Mouse (Mus musculus) frontal cortex, adult 2 months (tissue): ENCODE measurements around the gene Ptchd3. TPM values are rescaled to one million over a fixed set of nuclear protein-coding genes. Genes with fewer than 3 reads are reported as not detected.
A peak's percentile ranks its signal among the peaks of the same experiment; 100 is the strongest.

Experiments
- DNase-seq, 2 experiments: peaks; one replicate each; pipeline ENCODE4 v3.0.0; 2022; ENCODE audit warnings: low spot score in 1 of 2; ENCODE audit errors: extremely low spot score in 1 of 2
- polyA plus RNA-seq: library from polyadenylated mRNA; depleted of rRNA; stranded (reverse); fragments of >200 nt; gene quantifications from 2 replicates; pipeline ENCODE4 v1.2.3, GENCODE M21; 2012; rRNA removed

Gene Ptchd3
- not detected in 2 replicates for polyA plus RNA-seq

GRCm38 (mm10) chr11:121829947-121830346, at the start of gene Ptchd3:
Gene Ptchd3 (plus strand): TSS chr11:121830247.
- no peak for DNase-seq

- no peak for DNase-seq
These were observed 48.2 kb upstream of the Ptchd3 start for GRCm38 (mm10) chr11:121781831-121782230.

DNA sequence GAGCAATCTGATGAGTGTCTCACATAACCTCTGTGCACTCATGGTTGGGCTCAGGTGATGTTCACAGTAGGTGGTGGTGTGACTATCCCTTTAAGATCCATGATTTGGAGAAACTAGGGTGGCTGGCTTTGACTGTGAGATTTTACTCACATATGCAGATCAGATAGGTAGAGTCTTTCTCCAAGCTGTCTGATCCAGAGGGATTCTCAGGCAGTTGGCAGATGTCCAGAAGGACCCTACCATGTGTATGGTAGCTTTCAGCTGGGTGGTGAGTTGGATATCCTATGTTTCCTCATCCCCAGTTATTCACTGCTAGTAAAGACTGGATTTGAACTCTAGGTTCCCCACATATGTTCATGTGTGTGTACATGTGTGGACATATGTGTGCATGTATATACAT, 42.6 kb upstream of the Ptchd3 start:
- no peak for DNase-seq

- no peak for DNase-seq
These were observed 40.5 kb upstream of the Ptchd3 start for GRCm38 (mm10) chr11:121789566-121789965.

- DNase-seq: no peak
These were observed 39.4 kb upstream of the Ptchd3 start for GRCm38 (mm10) chr11:121790671-121791094.

- no peak for DNase-seq
These were observed 38.6 kb upstream of the Ptchd3 start for GRCm38 (mm10) chr11:121791446-121791845.

GRCm38 (mm10) chr11:121791991-121792390, 38.1 kb upstream of the Ptchd3 start:
- DNase-seq: no peak

DNA sequence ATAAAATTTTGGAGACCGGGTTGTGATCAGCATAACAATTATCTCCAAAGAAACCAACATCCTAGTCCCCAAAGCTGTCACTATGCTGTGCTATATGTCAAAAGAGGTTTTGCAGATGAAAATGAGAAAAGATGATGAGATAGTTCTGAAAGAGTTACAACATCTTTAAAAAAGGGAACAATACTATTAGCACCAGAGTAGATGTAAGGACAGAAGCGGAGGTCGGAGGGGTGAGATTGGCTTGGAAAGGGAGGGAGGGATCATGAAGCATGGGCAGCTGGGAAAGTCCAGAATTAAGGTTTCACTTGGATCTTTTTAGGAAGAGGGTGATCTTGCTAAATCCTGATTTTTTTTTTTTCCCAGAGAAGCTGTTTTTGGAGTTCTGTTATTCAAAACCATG, 36.5 kb upstream of the Ptchd3 start:
- no peak for DNase-seq

- no peak for DNase-seq
These were observed 35.9 kb upstream of the Ptchd3 start for GRCm38 (mm10) chr11:121794186-121794585.

DNA sequence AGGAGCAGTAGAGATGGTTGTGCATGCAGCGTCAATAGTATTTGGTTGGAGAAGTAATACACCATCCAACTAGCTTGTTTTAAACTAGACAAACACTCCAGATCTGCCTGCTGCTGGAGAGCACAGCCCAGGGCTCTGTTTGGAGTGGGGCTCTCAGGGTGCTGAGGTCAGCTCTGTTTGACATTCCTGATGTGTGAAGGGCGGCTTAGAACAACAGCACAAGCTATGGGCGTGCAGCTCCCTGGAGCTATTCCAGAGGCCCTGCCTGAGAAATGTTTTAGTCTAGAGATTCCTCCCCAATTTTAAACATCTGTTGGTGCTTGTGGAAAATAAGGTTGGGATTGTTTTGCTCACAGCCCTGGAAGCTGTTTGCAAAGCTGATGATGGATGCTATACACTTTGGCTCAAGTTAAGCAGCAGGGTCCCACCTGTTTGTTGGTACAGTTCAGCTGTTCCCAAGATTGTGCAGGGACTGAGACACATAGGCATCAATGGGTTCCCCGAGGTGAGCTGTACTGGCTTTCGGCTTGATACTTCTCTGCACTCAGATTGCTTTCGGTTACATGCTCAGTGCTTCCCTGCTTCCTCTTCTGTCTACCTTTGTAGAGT, 35.4 kb upstream of the Ptchd3 start:
- no peak for DNase-seq

DNA sequence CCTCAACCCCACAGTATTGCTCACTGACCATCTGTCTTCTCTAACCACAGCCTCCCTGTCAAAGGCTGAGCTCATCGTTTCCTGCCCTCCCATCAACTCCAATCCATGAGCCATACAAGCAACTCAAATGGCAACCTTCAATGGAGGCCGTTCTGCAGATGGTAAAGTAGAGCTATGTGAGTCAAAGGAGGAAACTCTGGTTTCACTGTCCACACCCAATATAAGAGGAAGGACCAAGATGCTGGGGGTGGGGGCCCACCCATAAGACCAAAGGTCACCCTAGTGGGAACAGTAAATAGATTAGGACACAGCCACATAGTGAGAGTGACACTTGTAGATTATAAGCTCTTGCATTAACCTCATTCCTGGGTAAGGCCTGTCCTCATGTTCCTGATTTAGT, 34.1 kb upstream of the Ptchd3 start:
- no peak for DNase-seq

GRCm38 (mm10) chr11:121798591-121798990, 31.5 kb upstream of the Ptchd3 start:
- no peak for DNase-seq

GRCm38 (mm10) chr11:121799746-121800299, 30.2 kb upstream of the Ptchd3 start:
- no peak for DNase-seq

- no peak for DNase-seq
These were observed 27.3 kb upstream of the Ptchd3 start for GRCm38 (mm10) chr11:121802743-121803142.

DNA sequence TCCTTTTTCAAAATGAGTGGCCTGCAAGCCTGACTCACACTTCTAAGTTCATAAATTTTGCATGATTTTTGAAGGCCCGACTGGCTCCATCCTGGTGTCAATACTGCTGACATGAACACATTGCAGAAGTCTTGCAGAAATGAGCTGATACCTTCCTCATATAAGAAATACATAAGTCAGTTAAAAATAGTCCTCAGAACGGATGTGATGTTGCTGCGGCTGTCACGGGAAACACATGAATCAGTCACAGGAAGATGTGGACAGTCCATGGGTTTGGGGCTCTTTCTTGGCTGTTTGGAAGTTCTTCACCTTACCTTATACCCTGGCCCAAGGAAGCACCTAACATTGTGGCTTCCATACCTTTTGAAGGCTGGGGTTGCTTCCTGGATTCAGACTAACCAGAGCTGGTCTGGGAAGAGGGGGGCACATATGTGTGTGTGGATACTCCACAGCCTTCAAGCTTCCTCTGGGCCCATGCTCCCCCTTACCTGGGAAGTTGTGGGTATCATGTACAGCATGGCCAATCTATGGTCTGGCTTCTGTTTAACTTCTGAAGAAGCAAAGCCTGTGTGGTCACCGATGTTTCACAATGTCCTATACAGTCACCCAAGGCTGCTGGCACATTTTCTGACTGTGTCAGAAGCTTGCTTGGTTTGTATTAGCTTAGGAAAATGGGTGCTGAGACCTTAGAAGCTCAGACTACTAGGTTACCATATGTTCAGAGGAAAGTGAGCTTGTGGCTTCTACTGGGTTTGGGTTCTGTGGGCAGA, 25.6 kb upstream of the Ptchd3 start:
- DNase-seq: no peak

DNA sequence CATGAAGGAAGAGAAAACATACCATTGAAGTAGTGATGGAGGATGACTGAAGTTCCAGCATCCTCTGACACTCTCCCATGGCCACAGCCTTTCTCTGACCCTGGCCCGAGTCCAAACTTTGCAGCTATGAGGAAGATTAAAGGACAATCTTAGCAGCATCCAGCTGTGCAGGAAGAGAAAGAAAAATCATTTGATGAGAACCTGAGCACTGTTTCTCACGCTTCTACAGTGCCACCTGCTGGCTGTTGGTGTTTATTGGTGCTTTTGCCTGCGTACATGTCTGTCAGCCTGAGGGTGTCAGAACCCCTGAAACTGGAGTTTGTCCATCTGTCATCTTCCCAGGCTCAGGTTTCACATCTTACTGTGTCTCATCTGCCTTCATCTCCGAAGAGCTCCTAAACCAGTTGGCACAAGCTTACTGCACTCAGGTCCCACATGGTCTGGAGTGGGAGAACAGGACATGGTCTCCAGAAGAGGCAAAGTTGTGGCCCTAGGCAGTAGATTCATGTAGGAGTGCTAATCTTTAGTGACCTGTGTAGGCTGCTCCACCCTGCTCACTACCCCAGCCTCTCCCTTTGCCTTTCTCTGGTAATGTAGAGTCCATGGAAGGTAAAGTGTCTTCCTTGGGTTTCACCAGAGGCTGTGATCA, 21.7 kb upstream of the Ptchd3 start:
- DNase-seq: peak; percentile 63 to 92

DNA sequence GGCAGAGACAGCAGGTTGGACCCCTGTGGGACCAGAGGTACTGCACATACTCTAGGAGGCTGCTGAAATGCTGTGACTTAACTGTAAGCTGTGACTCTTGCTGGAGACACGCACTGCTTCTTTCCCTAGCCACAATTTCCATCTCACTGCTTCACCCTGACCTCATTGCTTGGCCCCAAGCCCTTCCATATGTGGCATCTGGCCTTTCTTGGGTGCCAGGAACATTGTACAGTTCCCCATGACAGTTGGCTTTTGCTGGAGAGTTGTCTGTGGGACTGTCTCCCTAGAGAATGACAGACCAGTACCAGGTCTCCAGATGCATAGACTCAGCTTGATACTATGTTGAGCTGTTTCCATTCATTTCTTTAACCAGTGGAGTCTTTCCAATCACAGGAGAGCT, 21.2 kb upstream of the Ptchd3 start:
- no peak for DNase-seq

GRCm38 (mm10) chr11:121845923-121846322, 15.9 kb downstream of the Ptchd3 start:
- DNase-seq: no peak

GRCm38 (mm10) chr11:121847790-121848299, 17.8 kb downstream of the Ptchd3 start:
- DNase-seq: peak; percentile 50 to 64
